Mouse (Mus musculus) kidney, adult 2 months (tissue): ENCODE measurements at regions not wholly inside any gene's neighbourhood (a gene's known extent, or its start where the extent isn't known, plus 50 kb on each side); places are given as distances from the start of the nearest gene placed in this dataset.

ENCODE experiments used
- CTCF ChIP-seq: fragments of 200-500 bp; conservative IDR thresholded peaks from 2 replicates; pipeline ENCODE4 v1.5.1; 2011; ENCODE audit warnings: low read depth, mild to moderate bottlenecking, control low read depth, low read length, moderate library complexity, mixed read lengths; ENCODE audit not compliant: insufficient read depth, insufficient read length
- POLR2A ChIP-seq: fragments of 200-500 bp; IDR thresholded peaks from one replicate; pipeline ENCODE4 v1.6.1; 2011; ENCODE audit warnings: low read depth, low read length, control low read depth

- TF ChIP-seq POLR2A (no peak), CTCF (no peak)
Measured at GRCm38 (mm10) chr2:170288787-170289186, 138.9 kb downstream of the Bcas1 start.
